Mouse (Mus musculus): ENCODE measurements at regions not wholly inside any gene's neighbourhood (a gene's known extent, or its start where the extent isn't known, plus 50 kb on each side); places are given as distances from the start of the nearest gene placed in this dataset.

- in situ Hi-C loops (cut with MboI; ENCODE audit: low pct_unique_long_range_greater_than_20kb in 1 of 2, low sequenced_read_pairs in 2 of 2, unreplicated experiment in 1 of 2): no loop called here
Observed at GRCm38 (mm10) chr13:46139251-46139650, 134.3 kb upstream of the Stmnd1 start.

- in situ Hi-C loops (cut with MboI; ENCODE audit: low pct_unique_long_range_greater_than_20kb in 1 of 2, low sequenced_read_pairs in 2 of 2, unreplicated experiment in 1 of 2): no loop called here
Observed at GRCm38 (mm10) chr13:46135411-46135810, 138.1 kb upstream of the Stmnd1 start.

GRCm38 (mm10) chr13:46129236-46129855 is 144.2 kb upstream of the Stmnd1 start:
- in situ Hi-C loops (cut with MboI; ENCODE audit: low pct_unique_long_range_greater_than_20kb in 1 of 2, low sequenced_read_pairs in 2 of 2, unreplicated experiment in 1 of 2): no loop called here

DNA sequence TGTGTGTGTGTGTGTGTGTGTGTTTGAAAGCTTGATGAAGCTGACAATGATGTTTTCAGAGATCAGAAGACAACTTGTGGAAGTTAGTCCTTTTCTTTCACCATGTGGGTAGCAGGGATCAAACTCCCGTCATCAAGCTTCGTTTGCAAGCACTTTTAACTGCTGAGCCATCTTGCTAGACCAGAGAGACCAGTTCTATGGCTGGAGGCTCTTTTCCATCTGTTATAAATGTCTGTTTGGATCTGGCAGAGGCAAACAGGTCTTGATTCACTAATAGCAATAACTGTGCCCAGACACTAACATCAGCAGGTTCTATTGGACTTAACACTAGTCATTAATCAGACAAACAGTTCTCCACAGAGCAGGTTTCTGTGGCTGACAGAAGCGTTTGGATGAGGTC is 150.1 kb upstream of the Stmnd1 start:
- in situ Hi-C loops (cut with MboI; ENCODE audit: low pct_unique_long_range_greater_than_20kb in 1 of 2, low sequenced_read_pairs in 2 of 2, unreplicated experiment in 1 of 2): no loop called here

DNA sequence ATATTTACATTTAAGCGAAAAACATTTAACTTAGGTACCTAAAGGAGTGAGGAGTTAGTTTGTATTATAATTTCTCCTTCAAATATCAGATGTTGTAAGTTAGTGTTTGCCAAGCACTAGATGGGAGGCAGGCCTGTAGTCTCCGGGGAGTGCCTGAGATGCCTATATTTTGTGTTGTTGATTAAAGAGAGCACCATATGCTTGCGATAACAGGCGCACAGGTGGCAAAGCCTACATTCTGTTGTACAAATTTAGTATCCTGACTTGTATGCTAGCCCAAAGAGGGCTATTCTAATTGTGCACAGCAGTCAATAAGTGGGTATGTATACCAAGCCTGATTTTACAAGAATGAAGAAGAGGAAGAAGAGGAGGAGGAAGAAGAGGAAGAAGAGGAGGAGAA is 151.8 kb upstream of the Atxn1 start:
- in situ Hi-C loops (cut with MboI; ENCODE audit: low pct_unique_long_range_greater_than_20kb in 1 of 2, low sequenced_read_pairs in 2 of 2, unreplicated experiment in 1 of 2): no loop called here

GRCm38 (mm10) chr13:46104971-46105370 is 140.2 kb upstream of the Atxn1 start:
- in situ Hi-C loops (cut with MboI; ENCODE audit: low pct_unique_long_range_greater_than_20kb in 1 of 2, low sequenced_read_pairs in 2 of 2, unreplicated experiment in 1 of 2): no loop called here

DNA sequence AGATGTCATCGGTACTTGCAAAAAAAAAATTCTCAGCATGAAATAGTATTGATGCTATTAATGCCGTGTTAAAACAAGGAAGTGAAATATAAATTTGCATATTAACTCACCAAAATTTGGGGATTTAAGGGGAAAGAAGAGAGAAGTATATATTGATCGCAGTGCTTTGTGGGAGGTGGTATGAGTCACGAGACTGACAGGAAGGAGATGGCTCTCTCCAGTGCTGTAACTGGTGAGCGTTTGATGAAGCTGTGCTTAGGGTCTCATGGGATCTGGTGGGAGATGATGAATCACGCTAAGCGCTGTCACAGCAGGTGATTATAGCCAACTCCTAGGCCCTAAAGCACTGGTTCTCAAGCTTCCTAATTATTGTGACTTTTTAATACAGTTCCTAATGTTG is 133.8 kb upstream of the Atxn1 start:
- in situ Hi-C loops (cut with MboI; ENCODE audit: low pct_unique_long_range_greater_than_20kb in 1 of 2, low sequenced_read_pairs in 2 of 2, unreplicated experiment in 1 of 2): no loop called here

DNA sequence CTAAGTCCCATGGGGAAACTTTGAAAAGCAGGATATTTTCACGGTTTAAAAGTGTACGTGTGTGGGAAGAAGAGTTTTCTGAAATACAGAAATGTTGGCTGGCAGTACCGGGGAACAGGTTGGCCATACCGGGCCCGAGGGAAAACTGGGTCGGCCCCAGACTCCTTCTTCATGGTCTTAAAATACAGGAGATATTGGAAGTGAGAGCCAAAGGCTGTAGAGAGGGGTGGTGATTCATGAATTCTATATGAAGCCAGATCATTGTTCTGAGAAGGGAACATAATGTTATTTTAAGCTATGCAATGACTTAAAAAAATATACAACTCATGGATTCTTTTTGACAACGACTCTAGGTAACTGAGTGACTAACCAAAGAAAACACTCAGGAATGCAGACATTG is 133.3 kb upstream of the Atxn1 start:
- in situ Hi-C loops (cut with MboI; ENCODE audit: low pct_unique_long_range_greater_than_20kb in 1 of 2, low sequenced_read_pairs in 2 of 2, unreplicated experiment in 1 of 2): no loop called here

DNA sequence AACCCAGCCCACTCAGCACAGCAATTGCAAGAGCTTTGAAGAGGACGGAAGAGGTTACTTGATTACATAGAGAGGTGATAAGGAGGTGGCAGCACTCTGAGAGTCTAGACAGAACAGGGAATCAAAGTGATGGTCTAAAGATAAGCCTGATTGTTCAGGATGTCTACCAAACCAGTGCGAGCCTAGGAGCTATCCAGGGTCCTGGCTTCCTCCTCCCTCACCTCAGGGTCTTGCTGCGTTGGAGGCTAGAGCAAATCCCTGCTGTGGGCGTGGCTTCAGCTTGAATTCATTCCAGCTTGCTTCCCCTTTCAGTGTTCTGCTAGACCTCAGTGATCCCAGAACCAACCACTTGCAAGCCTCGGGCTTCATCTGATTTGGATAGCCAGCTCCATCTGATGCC is 132.2 kb upstream of the Atxn1 start:
- in situ Hi-C loops (cut with MboI; ENCODE audit: low pct_unique_long_range_greater_than_20kb in 1 of 2, low sequenced_read_pairs in 2 of 2, unreplicated experiment in 1 of 2): no loop called here

- in situ Hi-C loops (cut with MboI; ENCODE audit: low pct_unique_long_range_greater_than_20kb in 1 of 2, low sequenced_read_pairs in 2 of 2, unreplicated experiment in 1 of 2): no loop called here
Observed at GRCm38 (mm10) chr13:46096416-46096815, 131.6 kb upstream of the Atxn1 start.

DNA sequence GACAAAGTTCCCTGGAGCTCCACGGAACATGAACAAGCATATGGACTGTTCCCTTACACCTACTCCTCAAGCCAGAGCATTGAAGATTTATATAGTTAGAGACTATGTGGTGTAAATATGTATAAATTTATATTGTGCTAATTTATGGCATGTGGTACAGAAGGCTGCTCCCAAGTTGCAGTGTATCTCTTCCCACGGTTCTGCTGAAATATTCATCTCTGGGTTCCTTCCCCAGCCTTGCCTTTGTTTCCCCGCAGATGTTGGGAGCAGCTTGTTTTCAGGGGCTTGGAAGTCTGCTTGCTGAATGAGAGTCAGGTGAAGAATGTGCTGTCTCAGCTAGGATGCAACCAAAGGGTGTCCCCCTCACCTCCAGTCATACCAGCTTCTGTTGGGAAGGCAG is 128.0 kb upstream of the Atxn1 start:
- in situ Hi-C loops (cut with MboI; ENCODE audit: low pct_unique_long_range_greater_than_20kb in 1 of 2, low sequenced_read_pairs in 2 of 2, unreplicated experiment in 1 of 2): no loop called here

GRCm38 (mm10) chr13:46091109-46091508 is 126.3 kb upstream of the Atxn1 start:
- in situ Hi-C loops (cut with MboI; ENCODE audit: low pct_unique_long_range_greater_than_20kb in 1 of 2, low sequenced_read_pairs in 2 of 2, unreplicated experiment in 1 of 2): no loop called here

GRCm38 (mm10) chr13:46088237-46088636 is 123.4 kb upstream of the Atxn1 start:
- in situ Hi-C loops (cut with MboI; ENCODE audit: low pct_unique_long_range_greater_than_20kb in 1 of 2, low sequenced_read_pairs in 2 of 2, unreplicated experiment in 1 of 2): no loop called here

DNA sequence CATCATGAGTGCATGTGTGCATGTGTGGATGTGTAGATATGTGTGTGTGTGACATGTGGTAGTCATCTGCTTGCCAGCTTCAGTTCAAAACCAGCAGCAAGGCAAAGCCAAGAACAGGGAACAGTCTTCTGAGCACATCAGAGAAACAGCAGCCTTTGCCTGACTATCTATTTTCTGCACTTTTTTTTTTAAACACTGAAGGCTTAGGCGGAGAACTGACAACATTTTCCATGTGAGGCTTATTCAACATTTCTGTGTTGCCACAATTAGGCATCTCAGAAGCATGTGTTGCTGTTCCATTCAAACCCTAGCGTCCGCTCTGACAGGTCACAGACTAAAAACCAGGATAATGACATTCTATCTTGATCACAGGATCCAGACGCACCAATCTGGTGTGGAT is 122.9 kb upstream of the Atxn1 start:
- in situ Hi-C loops (cut with MboI; ENCODE audit: low pct_unique_long_range_greater_than_20kb in 1 of 2, low sequenced_read_pairs in 2 of 2, unreplicated experiment in 1 of 2): no loop called here

GRCm38 (mm10) chr13:46076879-46077278 is 112.1 kb upstream of the Atxn1 start:
- in situ Hi-C loops (cut with MboI; ENCODE audit: low pct_unique_long_range_greater_than_20kb in 1 of 2, low sequenced_read_pairs in 2 of 2, unreplicated experiment in 1 of 2): no loop called here

DNA sequence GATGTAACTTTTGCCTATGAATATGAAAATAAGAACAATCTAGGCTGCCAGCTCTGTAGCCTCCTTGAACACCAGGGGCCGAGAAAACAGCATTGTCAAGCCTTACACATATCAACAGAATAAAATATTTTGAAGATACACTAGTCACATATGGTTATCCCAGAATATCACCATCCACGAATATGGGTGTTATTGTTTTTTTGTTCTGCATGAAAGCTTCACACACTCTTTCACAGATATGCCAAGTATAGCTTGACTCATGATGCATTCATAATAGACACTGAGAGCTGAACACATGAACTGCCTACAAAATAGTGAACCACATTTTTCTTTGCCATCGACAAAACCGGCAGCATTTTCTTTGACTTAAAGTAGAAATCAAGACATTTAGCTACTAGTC is 106.9 kb upstream of the Atxn1 start:
- in situ Hi-C loops (cut with MboI; ENCODE audit: low pct_unique_long_range_greater_than_20kb in 1 of 2, low sequenced_read_pairs in 2 of 2, unreplicated experiment in 1 of 2): no loop called here

DNA sequence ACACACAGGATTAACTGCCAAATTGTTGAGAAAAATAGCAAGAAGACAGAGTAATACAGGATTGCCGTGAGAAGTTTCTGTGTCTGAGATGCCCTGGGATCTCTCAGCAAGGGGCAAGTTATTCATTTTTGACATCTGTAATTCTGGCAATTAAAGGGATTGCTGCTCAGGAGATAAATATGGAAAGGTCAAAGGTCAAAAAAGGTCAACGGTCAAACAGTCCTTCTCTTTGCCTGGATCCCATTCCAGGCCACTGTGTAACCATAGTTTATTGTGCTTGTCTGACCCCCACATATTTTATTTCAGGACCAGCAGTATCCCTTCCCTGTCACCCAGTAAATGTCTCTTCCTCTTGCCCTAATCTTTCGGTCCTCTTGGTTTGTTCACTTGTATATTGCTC is 104.8 kb upstream of the Atxn1 start:
- in situ Hi-C loops (cut with MboI; ENCODE audit: low pct_unique_long_range_greater_than_20kb in 1 of 2, low sequenced_read_pairs in 2 of 2, unreplicated experiment in 1 of 2): no loop called here

- in situ Hi-C loops (cut with MboI; ENCODE audit: low pct_unique_long_range_greater_than_20kb in 1 of 2, low sequenced_read_pairs in 2 of 2, unreplicated experiment in 1 of 2): no loop called here
Observed at GRCm38 (mm10) chr13:46062758-46063157, 98.0 kb upstream of the Atxn1 start.

- in situ Hi-C loops (cut with MboI; ENCODE audit: low pct_unique_long_range_greater_than_20kb in 1 of 2, low sequenced_read_pairs in 2 of 2, unreplicated experiment in 1 of 2): no loop called here
Observed at GRCm38 (mm10) chr13:46059870-46060269, 95.1 kb upstream of the Atxn1 start.

DNA sequence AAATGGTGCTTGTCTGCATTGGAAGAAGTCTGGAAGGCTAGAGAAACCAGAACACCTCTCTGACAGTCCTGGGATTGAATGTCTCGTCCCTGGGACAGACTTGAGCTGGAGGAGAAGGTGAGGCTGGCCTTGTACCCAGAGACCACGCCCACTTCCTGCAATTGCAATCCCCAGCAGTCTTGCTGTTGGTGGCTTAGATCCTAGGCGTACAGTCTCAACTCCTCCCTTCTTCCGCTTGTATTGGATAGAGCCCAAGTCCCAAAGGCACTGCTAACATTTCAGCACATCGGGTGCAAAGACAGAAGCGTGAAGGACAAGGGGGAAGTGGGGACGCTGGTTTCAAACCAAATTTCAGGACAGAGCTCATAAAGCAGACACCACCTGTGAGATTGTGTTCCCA is 94.1 kb upstream of the Atxn1 start:
- in situ Hi-C loops (cut with MboI; ENCODE audit: low pct_unique_long_range_greater_than_20kb in 1 of 2, low sequenced_read_pairs in 2 of 2, unreplicated experiment in 1 of 2): no loop called here

DNA sequence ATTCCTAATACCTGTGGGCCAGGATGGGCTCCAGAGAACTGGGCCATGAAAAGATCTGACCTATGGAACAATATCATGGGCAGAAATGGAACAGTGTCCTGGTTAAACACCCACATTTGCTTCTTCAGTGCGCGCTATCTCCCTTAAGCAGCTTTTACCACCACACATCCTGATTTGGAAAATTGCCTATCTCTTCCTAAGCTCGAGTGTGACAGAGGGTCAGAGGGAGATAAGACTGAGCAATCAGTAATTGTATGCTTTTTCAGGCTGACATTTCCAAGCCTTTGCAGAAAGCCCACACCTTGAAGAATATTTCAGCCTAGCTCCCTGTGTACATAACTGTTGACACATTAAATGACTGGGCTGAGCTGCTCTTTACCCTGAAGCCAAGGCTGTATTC is 93.5 kb upstream of the Atxn1 start:
- in situ Hi-C loops (cut with MboI; ENCODE audit: low pct_unique_long_range_greater_than_20kb in 1 of 2, low sequenced_read_pairs in 2 of 2, unreplicated experiment in 1 of 2): no loop called here

Data from mouse embryonic stem cell (cell line).